Comparison of ENCODE assay signal across 24 mouse cellular contexts in the genomic region with DNA sequence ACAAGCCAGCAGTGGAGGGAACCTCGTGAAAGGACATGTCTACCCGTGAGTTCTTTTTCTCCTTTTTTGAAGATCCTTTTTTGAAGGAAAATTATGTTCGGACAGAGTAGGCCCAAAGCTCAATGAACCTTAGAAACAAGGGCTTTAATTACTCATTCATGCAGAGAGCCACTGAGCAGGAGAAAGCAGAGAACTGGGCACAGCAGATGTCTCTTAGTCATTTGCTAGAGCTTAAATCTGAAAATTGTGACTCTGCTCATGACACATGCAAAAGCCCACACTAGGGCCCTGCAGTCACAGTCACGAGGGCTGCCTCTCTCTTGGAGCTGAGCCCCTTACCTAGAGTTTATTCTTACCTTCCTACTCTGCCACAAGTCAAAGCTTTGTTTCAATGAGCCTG. TPM values are rescaled to one million over a fixed set of nuclear protein-coding genes. Genes with fewer than 3 reads are reported as not detected.
"Had no signal": no experiment of that assay in that cellular context is flagged by ENCODE, and none has a peak within 500 bp of the region (broad histone marks: within the 10 kb centered on the region; RNA-seq: fewer than 3 reads in every experiment).

No protein-coding gene starts in this region.

- H3K4me3 ChIP-seq: lung, embryonic 15.5 days; megakaryocyte, embryonic 14.5 days; midbrain, embryonic 13.5 days; midbrain, embryonic 15.5 days; neural tube, embryonic 12.5 days; stomach, embryonic 15.5 days had no signal

- H3K36me3 ChIP-seq: lung, embryonic 15.5 days; midbrain, embryonic 13.5 days; midbrain, embryonic 15.5 days; neural tube, embryonic 12.5 days; stomach, embryonic 15.5 days had no signal

- H3K27ac ChIP-seq: lung, embryonic 15.5 days; midbrain, embryonic 13.5 days; midbrain, embryonic 15.5 days; neural tube, embryonic 12.5 days; stomach, embryonic 15.5 days; stomach, postnatal 0 days had no signal

- H3K4me1 ChIP-seq: midbrain, embryonic 13.5 days; midbrain, embryonic 15.5 days; neural tube, embryonic 12.5 days had no signal

- DNase-seq: lung, adult 2 months; lung, postnatal 10 days; lung, postnatal 4 days; right cerebral cortex, postnatal 14 days; thymus, adult 2 months; thymus, postnatal 25 days; thymus, postnatal 4 days had no signal

RNA-seq across cellular contexts. Expression of gene Gpnmb, which starts 3.6 kb away (rescaled TPM):
- total RNA-seq: monocyte, adult 5-6 weeks; neutrophil, adult 5-6 weeks had no signal

RNA-seq across cellular contexts. Expression of gene Svs1, which starts 46.1 kb away (rescaled TPM):
- total RNA-seq: megakaryocyte progenitor cell, adult 5-6 weeks; midbrain, postnatal 0 days; monocyte, adult 5-6 weeks; neutrophil, adult 5-6 weeks had no signal
- polyA plus RNA-seq: liver, embryonic 16.5 days; lung, adult 2 months; lung, embryonic 15.5 days; midbrain, embryonic 11.5 days; midbrain, embryonic 13.5 days; midbrain, embryonic 15.5 days; midbrain, postnatal 0 days; neural tube, embryonic 12.5 days; neural tube, embryonic 14.5 days; spleen, adult 2 months; stomach, embryonic 15.5 days; stomach, postnatal 0 days; testis, adult 2 months; urinary bladder, adult 2 months had no signal

RNA-seq across cellular contexts. Expression of gene Doxl2, which starts 58.0 kb away (rescaled TPM):
- total RNA-seq: megakaryocyte progenitor cell, adult 5-6 weeks; midbrain, postnatal 0 days; monocyte, adult 5-6 weeks; neutrophil, adult 5-6 weeks had no signal
- polyA plus RNA-seq: liver, embryonic 16.5 days; lung, adult 2 months; lung, embryonic 15.5 days; midbrain, embryonic 11.5 days; midbrain, embryonic 13.5 days; midbrain, embryonic 15.5 days; midbrain, postnatal 0 days; neural tube, embryonic 12.5 days; neural tube, embryonic 14.5 days; stomach, embryonic 15.5 days; stomach, postnatal 0 days; testis, adult 2 months; urinary bladder, adult 2 months had no signal
